Mouse (Mus musculus): ENCODE measurements around the gene Gpr61. TPM values are rescaled to one million over a fixed set of nuclear protein-coding genes. Genes with fewer than 3 reads are reported as not detected.
A peak's percentile ranks its signal among the peaks of the same experiment; 100 is the strongest.

Gene Gpr61
- polyA plus RNA-seq, 1 experiment from 2014 or later = 0.04 TPM

DNA sequence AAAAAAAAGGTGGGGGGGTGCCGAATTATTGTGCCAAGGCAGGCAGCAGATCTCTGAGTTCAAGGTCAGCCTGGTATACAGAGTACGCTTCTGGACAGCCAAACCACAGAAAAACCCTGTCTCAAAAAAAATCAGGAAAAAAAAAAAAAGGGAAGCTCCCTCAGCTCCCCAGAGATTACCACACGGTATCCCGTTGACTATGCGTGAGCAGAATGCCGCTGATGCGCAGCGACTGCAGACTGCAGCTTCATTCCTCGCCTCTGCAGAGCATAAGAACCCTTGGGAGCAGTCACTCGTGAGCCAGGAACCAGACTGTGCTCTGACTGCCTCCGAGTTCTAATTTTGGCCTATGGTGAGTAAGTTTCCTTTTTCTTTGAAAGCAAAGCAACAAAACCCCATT lies 20.0 kb downstream of the Gpr61 start:
- in situ Hi-C loops (cut with MboI; ENCODE audit: low pct_unique_long_range_greater_than_20kb) = no loop called here
- ATAC-seq = peak; percentile 57
- ChIA-PET CTCF (interaction anchor here (0.8 to 2.2 kb wide), 7 partner anchors 11 to 195 kb away, joined by 3 to 5 read pairs (median 4); partner anchors contain the start of gene Gnai3), POLR2A (interaction anchor here (1.4 to 2.6 kb wide), 2 partner anchors 8 to 11 kb away, joined by 5 to 11 read pairs; partner anchors contain the start of gene Gnai3)
- no peak for TF ChIP-seq CTCF (IDR thresholded peaks at IDR 0.05)
- DNase-seq (ENCODE audit: low read depth, low spot score) = no peak
- no peaks in the 10 kb centered on the region for H3K27me3 ChIP-seq

GRCm38 (mm10) chr3:108132484-108132883 lies 22.2 kb downstream of the Gpr61 start:
- ATAC-seq (no peak), DNase-seq (ENCODE audit: low read depth, low spot score) (no peak)
- H3K27me3 ChIP-seq = no peaks in the 10 kb centered on the region
- in situ Hi-C loops (cut with MboI; ENCODE audit: low pct_unique_long_range_greater_than_20kb) = no loop called here
- CTCF ChIA-PET = interaction anchor here (0.9 to 1.7 kb wide), 6 partner anchors 10 to 32 kb away, joined by 3 to 5 read pairs (median 3); no protein-coding TSS in a partner anchor
- TF ChIP-seq CTCF (IDR thresholded peaks at IDR 0.05) = no peak
- POLR2A ChIA-PET = interaction anchor here (0.8 to 2.2 kb wide), 2 partner anchors 13 to 31 kb away, joined by 3 to 6 read pairs; partner anchors contain the start of gene Gnai3

- TF ChIP-seq CTCF (IDR thresholded peaks at IDR 0.05) = no peak
- ATAC-seq = no peak
Observed at GRCm38 (mm10) chr3:108131821-108132220, 22.9 kb downstream of the Gpr61 start.

GRCm38 (mm10) chr3:108131216-108131615 lies 23.5 kb downstream of the Gpr61 start:
- CTCF ChIA-PET = interaction anchor here (0.7 to 1.7 kb wide), 7 partner anchors 9 to 38 kb away, joined by 3 to 5 read pairs (median 4); partner anchors contain the start of gene Gnat2
- no peak for DNase-seq (ENCODE audit: low read depth, low spot score)
- no peaks in the 10 kb centered on the region for H3K27me3 ChIP-seq
- in situ Hi-C loops (cut with MboI; ENCODE audit: low pct_unique_long_range_greater_than_20kb) = no loop called here
- TF ChIP-seq CTCF (IDR thresholded peaks at IDR 0.05) = no peak
- peak; percentile 20 for ATAC-seq
- POLR2A ChIA-PET = interaction anchor here (0.7 to 2.2 kb wide), 2 partner anchors 14 to 38 kb away, joined by 4 to 6 read pairs; partner anchors contain the start of gene Gnai3

More at GRCm38 (mm10) chr3:108131821-108132220, 22.9 kb downstream of the Gpr61 start:
- ChIA-PET POLR2A (interaction anchor here (0.8 to 2.2 kb wide), 2 partner anchors 13 to 30 kb away, joined by 3 to 6 read pairs; partner anchors contain the start of gene Gnai3), CTCF (interaction anchor here (0.7 to 1.7 kb wide), 8 partner anchors 9 to 39 kb away, joined by 3 to 5 read pairs (median 4); partner anchors contain the start of gene Gnat2)
- no peaks in the 10 kb centered on the region for H3K27me3 ChIP-seq
- in situ Hi-C loops (cut with MboI; ENCODE audit: low pct_unique_long_range_greater_than_20kb) = no loop called here
- DNase-seq (ENCODE audit: low read depth, low spot score) = no peak

- H3K27me3 ChIP-seq = no peaks in the 10 kb centered on the region
- POLR2A ChIA-PET = interaction anchor here (0.9 to 1.7 kb wide), 2 partner anchors 16 to 57 kb away, joined by 4 to 8 read pairs; partner anchors contain the start of gene Gnai3
- ATAC-seq = no peak
- in situ Hi-C loops (cut with MboI; ENCODE audit: low pct_unique_long_range_greater_than_20kb) = no loop called here
- no peak for DNase-seq (ENCODE audit: low read depth, low spot score)
- no peak for TF ChIP-seq CTCF (IDR thresholded peaks at IDR 0.05)
- CTCF ChIA-PET = interaction anchor here (1.0 to 2.0 kb wide), 6 partner anchors 13 to 34 kb away, joined by 3 to 6 read pairs (median 4); no protein-coding TSS in a partner anchor
Observed at GRCm38 (mm10) chr3:108129804-108130203, 24.9 kb downstream of the Gpr61 start.

DNA sequence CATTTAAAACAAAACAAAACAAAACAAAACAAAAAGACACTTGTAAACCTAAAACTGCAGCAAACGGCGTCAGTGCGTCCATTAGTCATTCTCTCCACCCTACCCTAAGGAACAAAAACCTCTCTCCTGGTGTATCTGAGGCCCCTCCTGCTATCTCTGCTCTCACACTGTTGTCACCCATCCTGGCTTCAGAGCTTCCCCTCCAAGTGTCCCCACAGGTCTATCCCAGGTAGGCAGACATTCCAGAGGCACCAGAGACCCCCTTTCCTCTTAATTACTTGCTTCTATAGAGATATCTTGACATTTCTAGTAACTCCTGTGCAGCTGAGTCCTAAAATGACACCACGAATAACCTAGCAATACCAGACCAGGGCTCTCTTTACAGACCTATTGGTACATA lies 25.3 kb downstream of the Gpr61 start:
- ATAC-seq (no peak), DNase-seq (ENCODE audit: low read depth, low spot score) (no peak)
- H3K27me3 ChIP-seq = no peaks in the 10 kb centered on the region
- in situ Hi-C loops (cut with MboI; ENCODE audit: low pct_unique_long_range_greater_than_20kb) = no loop called here
- CTCF ChIA-PET = interaction anchor here (1.0 to 2.0 kb wide), 6 partner anchors 10 to 33 kb away, joined by 3 to 6 read pairs (median 4); no protein-coding TSS in a partner anchor
- POLR2A ChIA-PET = interaction anchor here (1.7 kb wide), 1 partner anchor 16 kb away, joined by 8 read pairs; the partner anchor contains the start of gene Gnai3
- no peak for TF ChIP-seq CTCF (IDR thresholded peaks at IDR 0.05)

- ATAC-seq = no peak
- ChIA-PET POLR2A (interaction anchor here (0.8 kb wide), 1 partner anchor 15 kb away, joined by 3 read pairs; no protein-coding TSS in a partner anchor), CTCF (interaction anchor here (0.9 to 2.0 kb wide), 3 partner anchors 10 to 18 kb away, joined by 3 to 5 read pairs (median 4); no protein-coding TSS in a partner anchor)
- TF ChIP-seq CTCF (IDR thresholded peaks at IDR 0.05) = no peak
- in situ Hi-C loops (cut with MboI; ENCODE audit: low pct_unique_long_range_greater_than_20kb) = no loop called here
- no peak for DNase-seq (ENCODE audit: low read depth, low spot score)
- H3K27me3 ChIP-seq = no peaks in the 10 kb centered on the region
Observed at GRCm38 (mm10) chr3:108128520-108128919, 26.2 kb downstream of the Gpr61 start.

GRCm38 (mm10) chr3:108126327-108126726 lies 28.4 kb downstream of the Gpr61 start:
- CTCF ChIA-PET = interaction anchor here (0.7 to 3.0 kb wide), 7 partner anchors 10 to 23 kb away, joined by 3 to 11 read pairs (median 4); no protein-coding TSS in a partner anchor
- TF ChIP-seq CTCF (IDR thresholded peaks at IDR 0.05) = no peak
- POLR2A ChIA-PET = no interaction called here

DNA sequence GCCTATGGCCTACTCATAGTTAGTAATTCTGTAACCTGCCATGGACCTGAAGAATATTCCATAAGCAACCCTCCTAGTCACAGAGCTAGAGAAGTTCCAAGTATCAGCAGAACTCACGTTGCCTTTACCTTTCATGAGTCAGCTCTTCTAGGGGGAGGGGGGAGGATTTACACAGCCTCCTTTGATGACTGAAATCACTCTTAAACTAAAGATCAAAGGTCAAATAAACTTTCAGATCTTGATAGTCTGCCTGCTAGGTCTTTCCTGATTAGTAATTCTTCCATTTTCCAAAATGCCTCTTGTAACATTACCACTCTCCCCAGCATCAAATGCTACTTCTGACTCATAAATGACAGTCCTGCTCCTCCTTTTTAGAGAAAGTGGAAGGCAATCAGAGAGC lies 30.6 kb downstream of the Gpr61 start:
- no peak for DNase-seq (ENCODE audit: low read depth, low spot score)
- no peak for ATAC-seq
- TF ChIP-seq CTCF (IDR thresholded peaks at IDR 0.05) = no peak
- ChIA-PET POLR2A (no interaction called here), CTCF (interaction anchor here (0.9 to 3.0 kb wide), 4 partner anchors 8 to 28 kb away, joined by 3 to 11 read pairs (median 4); no protein-coding TSS in a partner anchor)
- H3K27me3 ChIP-seq = no peaks in the 10 kb centered on the region
- in situ Hi-C loops (cut with MboI; ENCODE audit: low pct_unique_long_range_greater_than_20kb) = no loop called here

More at GRCm38 (mm10) chr3:108126327-108126726, 28.4 kb downstream of the Gpr61 start:
- in situ Hi-C loops (cut with MboI; ENCODE audit: low pct_unique_long_range_greater_than_20kb) = no loop called here
- DNase-seq (ENCODE audit: low read depth, low spot score) (no peak), ATAC-seq (no peak)
- H3K27me3 ChIP-seq = no peaks in the 10 kb centered on the region

- POLR2A ChIA-PET = no interaction called here
- CTCF ChIA-PET = interaction anchor here (0.9 to 3.0 kb wide), 3 partner anchors 9 to 27 kb away, joined by 3 to 11 read pairs (median 4); no protein-coding TSS in a partner anchor
- TF ChIP-seq CTCF (IDR thresholded peaks at IDR 0.05) = no peak
- H3K27me3 ChIP-seq = no peaks in the 10 kb centered on the region
- DNase-seq (ENCODE audit: low read depth, low spot score) (no peak), ATAC-seq (no peak)
- in situ Hi-C loops (cut with MboI; ENCODE audit: low pct_unique_long_range_greater_than_20kb) = no loop called here
Observed at GRCm38 (mm10) chr3:108123242-108123641, 31.4 kb downstream of the Gpr61 start.

- in situ Hi-C loops (cut with MboI; ENCODE audit: low pct_unique_long_range_greater_than_20kb) = no loop called here
- POLR2A ChIA-PET = no interaction called here
- no peaks in the 10 kb centered on the region for H3K27me3 ChIP-seq
- ATAC-seq = no peak
- CTCF ChIA-PET = interaction anchor here (1.1 kb wide), 1 partner anchor 11 kb away, joined by 3 read pairs; no protein-coding TSS in a partner anchor
- DNase-seq (ENCODE audit: low read depth, low spot score) = no peak
- no peak for TF ChIP-seq CTCF (IDR thresholded peaks at IDR 0.05)
Observed at GRCm38 (mm10) chr3:108121101-108121500, 33.6 kb downstream of the Gpr61 start.

Measured in Patski (cell line).